Mouse (Mus musculus) forebrain, embryonic 14.5 days (tissue): ENCODE results near the gene Prss40. TPM values are rescaled to one million over a fixed set of nuclear protein-coding genes. Genes with fewer than 3 reads are reported as not detected.

Experiments used
- ATAC-seq: fragments of 200-750 bp; cut with Nextera tagmentation; 2 replicates; pipeline ENCODE4 v1.8.0; 2017; ENCODE audit warnings: mild to moderate bottlenecking, moderate library complexity
- DNase-seq: peaks from one replicate; pipeline ENCODE4 v3.0.0-alpha.2; 2015; ENCODE audit warnings: low spot score
- H3K27ac ChIP-seq: fragments of 300-500 bp; sonication (generic); 2 replicates; pipeline ENCODE4 v1.5.1; 2014; ENCODE audit warnings: low read depth, mild to moderate bottlenecking, control low read depth, low read length, moderate library complexity
- H3K27me3 ChIP-seq: fragments of 300-500 bp; sonication (generic); replicated peaks from 2 replicates; pipeline ENCODE4 v1.6.1; 2014; ENCODE audit warnings: low read length, control low read depth, mixed read lengths; ENCODE audit not compliant: control insufficient read depth, insufficient read depth
- H3K36me3 ChIP-seq: fragments of 300-500 bp; sonication (generic); 2 replicates; pipeline ENCODE4 v1.6.1; 2014; ENCODE audit warnings: low read length, control low read depth; ENCODE audit not compliant: control insufficient read depth, insufficient read depth
- H3K4me1 ChIP-seq: fragments of 300-500 bp; sonication (generic); 2 replicates; pipeline ENCODE4 v1.6.1; 2014; ENCODE audit warnings: antibody characterized with exemption, low read length, control low read depth; ENCODE audit not compliant: control insufficient read depth, insufficient read depth
- H3K4me2 ChIP-seq: fragments of 300-500 bp; sonication (generic); 2 replicates; pipeline ENCODE4 v1.6.1; 2014; ENCODE audit warnings: mild to moderate bottlenecking, control low read depth, low read length
- H3K4me3 ChIP-seq: fragments of 300-500 bp; sonication (generic); 2 replicates; pipeline ENCODE4 v1.5.1; 2014; ENCODE audit warnings: low read depth, low read length, control low read depth
- H3K9ac ChIP-seq: fragments of 300-500 bp; sonication (generic); 2 replicates; pipeline ENCODE4 v1.6.1; 2014; ENCODE audit warnings: mild to moderate bottlenecking, low read length, control low read depth, moderate library complexity
- H3K9me3 ChIP-seq: fragments of 300-500 bp; sonication (generic); replicated peaks from 2 replicates; pipeline ENCODE4 v1.6.1; 2016; ENCODE audit warnings: low read length, control low read depth, mixed read lengths; ENCODE audit not compliant: control insufficient read depth
- WGBS: fragments of 180-500 bp; shearing (Covaris S2); extraction: QIAGEN DNeasy Blood & Tissue Kit; methylation state at CpG from one replicate; pipeline ENCODE4 v1.1.7; 2014; 5-methylcytosine and 5-hydroxymethylcytosine counted together
- polyA plus RNA-seq: library from polyadenylated mRNA; unstranded; fragments of >200 nt; fragmentation: Nextera tagmentation; extraction: Ambion mirVana; gene quantifications from 2 replicates; pipeline ENCODE4 v1.2.1, GENCODE M21; 2014

Prss40 gene
- polyA plus RNA-seq, 1 experiment from 2014 or later: not detected

- DNase-seq: no peak
- H3K9me3 ChIP-seq: no peaks in the 10 kb centered on the region
- H3K4me3 ChIP-seq: no peak overlapping the region
- no peak overlapping the region for H3K4me2 ChIP-seq
- no peaks in the 10 kb centered on the region for H3K36me3 ChIP-seq
- no peak overlapping the region for H3K9ac ChIP-seq
- ATAC-seq: no peak
- no peaks in the 10 kb centered on the region for H3K4me1 ChIP-seq
- 87% methylated on average over 4 of the region's 4 CpGs for WGBS
- no peak overlapping the region for H3K27ac ChIP-seq
- H3K27me3 ChIP-seq: no peaks in the 10 kb centered on the region
Observed at GRCm38 (mm10) chr1:34505970-34506551, 54.7 kb downstream of the Prss40 start.

- no peak overlapping the region for H3K4me3 ChIP-seq
- H3K4me2 ChIP-seq: no peak overlapping the region
- WGBS: 76% methylated on average over 7 of the region's 7 CpGs
- H3K27ac ChIP-seq: no peak overlapping the region
- H3K4me1 ChIP-seq: no peaks in the 10 kb centered on the region
- H3K36me3 ChIP-seq: no peaks in the 10 kb centered on the region
- H3K9ac ChIP-seq: no peak overlapping the region
- DNase-seq: no peak
- H3K9me3 ChIP-seq: no peaks in the 10 kb centered on the region
- no peaks in the 10 kb centered on the region for H3K27me3 ChIP-seq
- ATAC-seq: no peak
Observed at GRCm38 (mm10) chr1:34505307-34505706, 55.4 kb downstream of the Prss40 start.

- no peak for DNase-seq
- no peak overlapping the region for H3K9ac ChIP-seq
- H3K36me3 ChIP-seq: no peaks in the 10 kb centered on the region
- no peaks in the 10 kb centered on the region for H3K27me3 ChIP-seq
- H3K4me1 ChIP-seq: no peaks in the 10 kb centered on the region
- WGBS: 36% methylated on average over 3 of the region's 3 CpGs
- no peaks in the 10 kb centered on the region for H3K9me3 ChIP-seq
- H3K4me3 ChIP-seq: no peak overlapping the region
- no peak overlapping the region for H3K27ac ChIP-seq
- H3K4me2 ChIP-seq: no peak overlapping the region
- no peak for ATAC-seq
Observed at GRCm38 (mm10) chr1:34502991-34503390, 57.8 kb downstream of the Prss40 start.

Other genes starting within 250 kb of the Prss40 start
- 69.8 and 70.3 TPM in 2 replicates for gene Ccdc115, start 121.3 kb downstream of the Prss40 start, polyA plus RNA-seq
- gene Imp4, start 121.1 kb downstream of the Prss40 start, polyA plus RNA-seq: 68.5 and 69.1 TPM in 2 replicates
- 7.1 TPM in 2 replicates for gene Ptpn18, start 101.2 kb downstream of the Prss40 start, polyA plus RNA-seq
- not detected in 2 replicates for gene Prss39, start 62.5 kb downstream of the Prss40 start, polyA plus RNA-seq
- gene Cfc1, start 25.3 kb downstream of the Prss40 start, polyA plus RNA-seq: 0.17 TPM in 1 of 2 replicates, not detected in the other
- gene Amer3, start 18.7 kb upstream of the Prss40 start, polyA plus RNA-seq: 19.1 and 27.3 TPM in 2 replicates